Mouse (Mus musculus): ENCODE measurements at regions not wholly inside any gene's neighbourhood (a gene's known extent, or its start where the extent isn't known, plus 50 kb on each side); places are given as distances from the start of the nearest gene placed in this dataset.

- DNase-seq = no peak
Measured at GRCm38 (mm10) chr13:60237091-60237490, 59.9 kb upstream of the Gas1 start.

- no peak for DNase-seq
Measured at GRCm38 (mm10) chr13:60242447-60243109, 65.4 kb upstream of the Gas1 start.

GRCm38 (mm10) chr13:60243110-60243481 lies 65.9 kb upstream of the Gas1 start:
- no peak for DNase-seq

- DNase-seq = no peak
Measured at GRCm38 (mm10) chr13:60255162-60255561, 78.0 kb upstream of the Gas1 start.

GRCm38 (mm10) chr13:60255715-60256114 lies 78.5 kb upstream of the Gas1 start:
- no peak for DNase-seq

GRCm38 (mm10) chr13:60256997-60257396 lies 79.8 kb upstream of the Gas1 start:
- DNase-seq = no peak

GRCm38 (mm10) chr13:60257878-60258277 lies 80.7 kb upstream of the Gas1 start:
- DNase-seq = no peak

GRCm38 (mm10) chr13:60262449-60263028 lies 85.4 kb upstream of the Gas1 start:
- no peak for DNase-seq

GRCm38 (mm10) chr13:60264504-60264903 lies 87.3 kb upstream of the Gas1 start:
- no peak for DNase-seq

- DNase-seq = no peak
Measured at GRCm38 (mm10) chr13:60267557-60267956, 90.4 kb upstream of the Gas1 start.

GRCm38 (mm10) chr13:60268256-60268655 lies 91.1 kb upstream of the Gas1 start:
- DNase-seq = no peak

GRCm38 (mm10) chr13:60269406-60269841 lies 92.3 kb upstream of the Gas1 start:
- no peak for DNase-seq

- DNase-seq = no peak
Measured at GRCm38 (mm10) chr13:60270526-60270925, 93.4 kb upstream of the Gas1 start.

GRCm38 (mm10) chr13:60273331-60273730 lies 96.2 kb upstream of the Gas1 start:
- DNase-seq = no peak

GRCm38 (mm10) chr13:60282543-60283251 lies 105.5 kb upstream of the Gas1 start:
- DNase-seq = no peak

- DNase-seq = no peak
Measured at GRCm38 (mm10) chr13:60286525-60287224, 109.5 kb upstream of the Gas1 start.

GRCm38 (mm10) chr13:60289650-60290049 lies 112.5 kb upstream of the Gas1 start:
- DNase-seq = no peak

GRCm38 (mm10) chr13:60290820-60291219 lies 113.7 kb upstream of the Gas1 start:
- DNase-seq = no peak

GRCm38 (mm10) chr13:60291344-60291743 lies 114.2 kb upstream of the Gas1 start:
- DNase-seq = no peak

GRCm38 (mm10) chr13:60296201-60296895 lies 119.2 kb upstream of the Gas1 start:
- DNase-seq = no peak

- DNase-seq = no peak
Measured at GRCm38 (mm10) chr13:60296896-60297275, 119.7 kb upstream of the Gas1 start.

- DNase-seq = no peak
Measured at GRCm38 (mm10) chr13:60298575-60298974, 121.4 kb upstream of the Gas1 start.

GRCm38 (mm10) chr13:60299076-60299475 lies 121.9 kb upstream of the Gas1 start:
- DNase-seq = no peak
